Mouse (Mus musculus) layer of hippocampus, adult 2 months (tissue): ENCODE data around the gene Usp21. TPM values are rescaled to one million over a fixed set of nuclear protein-coding genes. Genes with fewer than 3 reads are reported as not detected.

Source experiments
- DNase-seq, 2 experiments: peaks; one replicate each; pipeline ENCODE4 v3.0.0; 2022; ENCODE audit warnings: low spot score in 2 of 2
- H3K27ac ChIP-seq: fragments of 200-600 bp; 2 replicates; pipeline ENCODE4 v1.8.1; 2022
- H3K4me3 ChIP-seq: fragments of 200-600 bp; 2 replicates; pipeline ENCODE4 v1.8.1; 2022; ENCODE audit warnings: mild to moderate bottlenecking
- CTCF ChIP-seq: fragments of 200-600 bp; conservative IDR thresholded peaks from 2 replicates; pipeline ENCODE4 v1.8.1; 2022; ENCODE audit warnings: antibody characterized with exemption, mild to moderate bottlenecking, moderate library complexity
- total RNA-seq, 2 experiments: library from RNA; stranded (reverse); gene quantifications; 2 replicates each; pipeline ENCODE4 v1.2.3; 2021

Usp21 gene
- total RNA-seq, 2 experiments from 2014 or later: 61.9 to 76.6 TPM

GRCm38 (mm10) chr1:171240911-171241310, 46.9 kb downstream of the Usp21 start:
- no peak for TF ChIP-seq CTCF
- H3K4me3 ChIP-seq: no peak overlapping the region
- DNase-seq: no peak
- no peak overlapping the region for H3K27ac ChIP-seq

- no peak overlapping the region for H3K4me3 ChIP-seq
- no peak overlapping the region for H3K27ac ChIP-seq
- no peak for DNase-seq
- no peak for TF ChIP-seq CTCF
Measured at GRCm38 (mm10) chr1:171239992-171240744, 47.6 kb downstream of the Usp21 start.

- Histone ChIP-seq H3K27ac (no peak overlapping the region), H3K4me3 (no peak overlapping the region)
- peak in 1 of 2 experiments; percentile 50 for DNase-seq
- TF ChIP-seq CTCF: peak; percentile 87
Measured at GRCm38 (mm10) chr1:171238463-171238862, 49.3 kb downstream of the Usp21 start.

GRCm38 (mm10) chr1:171237438-171237837, 50.4 kb downstream of the Usp21 start:
- DNase-seq: no peak
- H3K27ac ChIP-seq: no peak overlapping the region
- no peak for TF ChIP-seq CTCF
- H3K4me3 ChIP-seq: no peak overlapping the region

GRCm38 (mm10) chr1:171235791-171236190, 52.0 kb downstream of the Usp21 start:
- no peak overlapping the region for H3K4me3 ChIP-seq
- no peak for DNase-seq
- no peak for TF ChIP-seq CTCF
- H3K27ac ChIP-seq: no peak overlapping the region

- TF ChIP-seq CTCF: no peak
- Histone ChIP-seq H3K27ac (no peak overlapping the region), H3K4me3 (no peak overlapping the region)
- DNase-seq: no peak
Measured at GRCm38 (mm10) chr1:171234538-171234937, 53.3 kb downstream of the Usp21 start.

GRCm38 (mm10) chr1:171234126-171234525, 53.7 kb downstream of the Usp21 start, which contains the start of gene Fcer1g:
Gene Fcer1g, minus strand, starts transcription at chr1:171234365.
- Histone ChIP-seq H3K4me3 (peak within 1 kb of the TSS; percentile 9; the same call in 1 of the 2 replicates), H3K27ac (no peak within 1 kb of the TSS)
- DNase-seq: no peak
- no peak for TF ChIP-seq CTCF

GRCm38 (mm10) chr1:171232800-171233730, 54.7 kb downstream of the Usp21 start:
- TF ChIP-seq CTCF: no peak

GRCm38 (mm10) chr1:171232348-171232747, 55.4 kb downstream of the Usp21 start:
- TF ChIP-seq CTCF: no peak
- H3K27ac ChIP-seq: no peak overlapping the region
- DNase-seq: no peak

More at GRCm38 (mm10) chr1:171232800-171233730, 54.7 kb downstream of the Usp21 start:
- DNase-seq: no peak
- peak overlapping the region; percentile 9; the same call in 1 of the 2 replicates for H3K4me3 ChIP-seq
- H3K27ac ChIP-seq: no peak overlapping the region

More at GRCm38 (mm10) chr1:171232348-171232747, 55.4 kb downstream of the Usp21 start:
- no peak overlapping the region for H3K4me3 ChIP-seq

Other genes with a start within 250 kb of the Usp21 start
- gene Fcgr3, start 223.1 kb downstream of the Usp21 start, total RNA-seq: 10 to 100 TPM; 12.0 to 12.3 TPM
- gene Cfap126, start 174.1 kb downstream of the Usp21 start, total RNA-seq: 1 to 10 TPM in 1 of 2 experiments, under 1 TPM in 1; 0.76 to 2.4 TPM
- gene Sdhc, start 137.4 kb downstream of the Usp21 start, total RNA-seq: 100 to 1,000 TPM; 185 to 201 TPM
- not detected for gene Mpz, start 137.3 kb downstream of the Usp21 start, total RNA-seq
- gene Pcp4l1, start 91.7 kb downstream of the Usp21 start, total RNA-seq: 10 to 100 TPM; 40.4 to 40.9 TPM
- gene Nr1i3, start 74.0 kb downstream of the Usp21 start, total RNA-seq: under 1 TPM in 1 of 2 experiments, not detected in 1; 0.15 TPM
- gene Tomm40l, start 65.5 kb downstream of the Usp21 start, total RNA-seq: 10 to 100 TPM; 70.8 to 76.7 TPM
- gene Apoa2, start 62.9 kb downstream of the Usp21 start, total RNA-seq: 1 to 10 TPM; 1.2 to 1.9 TPM
- 10 to 100 TPM; 14.9 to 17.2 TPM for gene Fcer1g, start 53.6 kb downstream of the Usp21 start, total RNA-seq
- gene Adamts4, start 37.6 kb downstream of the Usp21 start, total RNA-seq: 10 to 100 TPM in 1 of 2 experiments, 1 to 10 TPM in 1; 9.6 to 10.9 TPM
- gene Ndufs2, start 36.6 kb downstream of the Usp21 start, total RNA-seq: 100 to 1,000 TPM; 254 to 273 TPM
- 10 to 100 TPM; 73.1 to 79.3 TPM for gene B4galt3, start 17.7 kb downstream of the Usp21 start, total RNA-seq
- gene Ppox, start 6.8 kb downstream of the Usp21 start, total RNA-seq: 10 to 100 TPM; 31.2 to 42.1 TPM
- 100 to 1,000 TPM; 105 to 113 TPM for gene Ufc1, start 7.0 kb upstream of the Usp21 start, total RNA-seq
- 10 to 100 TPM; 36.1 to 37.4 TPM for gene Dedd, start 41.2 kb upstream of the Usp21 start, total RNA-seq
- 10 to 100 TPM; 42.8 to 45.9 TPM for gene Nit1, start 57.7 kb upstream of the Usp21 start, total RNA-seq
- gene Pfdn2, start 57.7 kb upstream of the Usp21 start, total RNA-seq: 100 to 1,000 TPM; 154 to 163 TPM
- gene Klhdc9, start 72.8 kb upstream of the Usp21 start, total RNA-seq: 1 to 10 TPM; 7.7 to 8.7 TPM
- 1 to 10 TPM; 5.1 to 6.1 TPM for gene Nectin4, start 82.1 kb upstream of the Usp21 start, total RNA-seq
- 1 to 10 TPM; 1.9 to 2.2 TPM for gene Arhgap30, start 101.0 kb upstream of the Usp21 start, total RNA-seq
- gene Usf1, start 123.3 kb upstream of the Usp21 start, total RNA-seq: 100 to 1,000 TPM; 126 to 128 TPM
- gene Tstd1, start 130.9 kb upstream of the Usp21 start, total RNA-seq: 1 to 10 TPM; 4.1 to 5.6 TPM
- 1 to 10 TPM; 5.7 to 6.9 TPM for gene F11r, start 149.5 kb upstream of the Usp21 start, total RNA-seq
- 1 to 10 TPM; 6.2 to 7.2 TPM for gene Alyref2, start 215.5 kb upstream of the Usp21 start, total RNA-seq
- gene Itln1, start 247.3 kb upstream of the Usp21 start, total RNA-seq: not detected